Mouse (Mus musculus): Measurements from ENCODE around the gene Llph.

Gene Llph

GRCm38 (mm10) chr10:120219578-120220359 is 7.1 kb upstream of the Llph start:
- no peak for DNase-seq

GRCm38 (mm10) chr10:120220776-120221175 is 6.1 kb upstream of the Llph start:
- DNase-seq = no peak

GRCm38 (mm10) chr10:120231718-120232117 is 4.8 kb downstream of the Llph start:
- no peak for DNase-seq

- peak; percentile 26 for DNase-seq
Measured at GRCm38 (mm10) chr10:120233655-120234367, 6.9 kb downstream of the Llph start.

- DNase-seq = no peak
Measured at GRCm38 (mm10) chr10:120236855-120237254, 10.0 kb downstream of the Llph start.

GRCm38 (mm10) chr10:120238241-120238640 is 11.4 kb downstream of the Llph start:
- DNase-seq = no peak

- no peak for DNase-seq
Measured at GRCm38 (mm10) chr10:120239476-120239875, 12.6 kb downstream of the Llph start.

GRCm38 (mm10) chr10:120242421-120242820 is 15.6 kb downstream of the Llph start:
- DNase-seq = no peak

GRCm38 (mm10) chr10:120245681-120246080 is 18.8 kb downstream of the Llph start:
- no peak for DNase-seq

GRCm38 (mm10) chr10:120246994-120247750 is 20.3 kb downstream of the Llph start:
- no peak for DNase-seq

GRCm38 (mm10) chr10:120250911-120251683 is 24.2 kb downstream of the Llph start:
- no peak for DNase-seq

- no peak for DNase-seq
Measured at GRCm38 (mm10) chr10:120251791-120252190, 24.9 kb downstream of the Llph start.

GRCm38 (mm10) chr10:120252800-120253199 is 25.9 kb downstream of the Llph start:
- DNase-seq = no peak

GRCm38 (mm10) chr10:120257231-120257630 is 30.4 kb downstream of the Llph start:
- peak; percentile 21 for DNase-seq

GRCm38 (mm10) chr10:120267790-120268189 is 40.9 kb downstream of the Llph start:
- DNase-seq = no peak

- no peak for DNase-seq
Measured at GRCm38 (mm10) chr10:120269946-120270345, 43.1 kb downstream of the Llph start.

- peak; percentile 9 for DNase-seq
Measured at GRCm38 (mm10) chr10:120270777-120271176, 43.9 kb downstream of the Llph start.

- no peak for DNase-seq
Measured at GRCm38 (mm10) chr10:120271318-120271717, 44.4 kb downstream of the Llph start.

GRCm38 (mm10) chr10:120271879-120272269 is 45.0 kb downstream of the Llph start:
- DNase-seq = no peak

GRCm38 (mm10) chr10:120272270-120272883 is 45.5 kb downstream of the Llph start:
- no peak for DNase-seq

- DNase-seq = no peak
Measured at GRCm38 (mm10) chr10:120273335-120273734, 46.5 kb downstream of the Llph start.

- no peak for DNase-seq
Measured at GRCm38 (mm10) chr10:120279482-120280128, 52.7 kb downstream of the Llph start.

All from cerebellum, adult 9-10 months (tissue).